Mouse (Mus musculus) naive thymus-derived CD4-positive, alpha-beta T cell, adult 5 months (primary cell): ENCODE measurements around the gene Clpb. TPM values are rescaled to one million over a fixed set of nuclear protein-coding genes. Genes with fewer than 3 reads are reported as not detected.

Source experiments
- polyA plus RNA-seq: library from polyadenylated mRNA; unstranded; fragments of 100-300 nt; shearing (Covaris generic); gene quantifications from one replicate; pipeline ENCODE4 v1.2.1, GENCODE M21; 2017

Gene Clpb
- 31.2 TPM for polyA plus RNA-seq

DNA sequence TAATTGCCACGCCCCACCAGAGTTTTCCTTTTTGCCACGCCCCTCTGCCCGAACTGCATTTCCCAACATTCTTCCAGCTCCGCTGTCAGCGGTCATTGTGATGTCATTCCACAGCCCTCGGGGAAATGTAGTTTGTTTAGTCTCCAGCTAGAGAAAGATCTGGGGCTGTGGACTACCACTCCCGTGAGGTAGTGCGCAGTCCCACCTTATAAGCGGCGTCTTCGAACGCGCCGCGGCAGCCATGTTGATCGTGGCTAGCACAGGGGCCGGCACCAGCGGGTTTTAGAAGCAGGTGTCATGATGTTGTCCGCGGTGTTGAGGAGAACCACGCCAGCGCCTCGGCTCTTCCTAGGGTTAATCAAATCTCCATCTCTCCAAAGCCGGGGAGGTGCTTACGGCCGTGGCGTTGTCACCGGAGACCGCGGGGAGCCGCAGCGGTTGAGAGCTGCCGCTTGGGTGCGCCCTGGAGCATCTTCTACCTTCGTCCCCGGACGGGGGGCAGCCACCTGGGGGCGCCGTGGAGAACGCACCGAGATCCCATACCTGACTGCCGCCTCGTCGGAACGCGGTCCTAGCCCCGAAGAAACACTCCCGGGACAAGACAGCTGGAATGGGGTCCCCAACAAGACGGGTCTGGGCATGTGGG lies at the start of gene Clpb:
Clpb (plus strand) TSS at position 120 of the 646 bp plus-strand sequence.

DNA sequence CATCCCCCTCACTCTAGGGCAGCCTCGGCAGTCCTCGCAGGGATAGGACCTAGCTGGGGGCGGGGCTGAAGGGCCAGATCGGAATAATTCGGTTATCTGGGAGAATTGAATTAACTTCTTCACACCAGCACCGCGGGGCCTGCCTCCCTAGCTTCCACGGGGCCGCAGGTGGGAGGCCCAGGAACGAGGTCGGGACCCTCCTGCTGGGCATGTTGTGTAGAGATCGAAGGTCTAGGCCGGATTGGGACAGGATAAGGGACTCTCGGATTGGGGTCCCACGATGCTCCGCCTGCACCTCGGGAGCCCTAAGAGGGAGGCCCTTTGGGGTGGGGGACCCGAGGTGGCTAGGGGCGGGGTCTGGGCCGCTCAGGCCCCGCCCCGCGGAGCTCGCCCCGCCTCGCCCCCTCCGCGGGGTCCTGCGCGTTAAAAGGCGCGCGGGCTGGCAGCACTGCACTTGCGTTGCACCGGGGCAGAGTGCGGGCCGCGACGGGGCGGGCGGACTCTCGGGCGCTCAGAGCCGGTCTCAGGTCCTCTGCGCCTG lies 154.5 kb downstream of the Clpb start, which contains the start of gene Phox2a:
Phox2a (plus strand) TSS at position 453 of the 541 bp plus-strand sequence.

DNA sequence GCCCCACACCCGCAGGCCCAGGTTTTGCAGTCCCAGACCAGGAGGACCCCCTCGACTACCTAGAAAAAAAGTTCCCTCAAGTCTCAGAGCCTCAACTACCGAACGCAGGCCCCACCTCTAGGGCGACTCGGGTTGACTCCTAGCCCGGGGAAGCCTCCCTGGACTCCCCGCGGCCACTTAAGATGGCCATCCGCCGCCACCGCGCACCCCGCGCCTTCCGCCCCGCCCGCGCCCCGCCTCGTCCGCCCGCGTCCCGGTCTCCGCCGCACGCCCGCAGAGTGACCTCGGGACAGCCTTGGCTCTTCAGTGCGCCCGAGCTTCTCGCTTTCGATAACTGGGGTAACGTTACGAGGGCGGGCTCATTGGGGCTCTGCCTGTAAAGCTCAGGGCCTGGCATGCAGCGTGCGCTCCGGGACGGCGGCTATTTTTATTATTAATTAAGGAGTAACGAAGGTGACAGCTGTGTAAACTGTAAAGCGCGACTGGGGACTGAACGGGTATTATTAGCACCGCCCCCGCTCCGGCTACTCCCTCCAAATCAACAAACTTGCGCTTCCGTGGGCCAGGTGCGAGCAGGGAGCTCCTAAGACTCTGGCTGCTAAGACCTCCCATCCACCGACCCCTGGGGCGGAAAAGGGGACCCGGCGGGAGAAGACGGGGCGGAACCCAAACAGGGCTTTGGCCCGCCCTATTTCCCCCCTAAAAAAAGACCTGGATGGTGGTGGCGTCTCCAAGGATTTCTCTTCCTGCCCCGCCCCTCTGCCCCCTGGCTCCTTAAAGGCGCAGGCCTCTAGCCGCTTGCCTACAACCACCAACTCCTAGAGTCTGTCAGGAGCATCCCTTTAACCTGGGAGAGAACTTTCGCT lies 174.4 kb downstream of the Clpb start, which contains the start of gene Inppl1:
Inppl1 (minus strand) TSS at position 624 of the 866 bp plus-strand sequence.

Other genes starting within 250 kb of the Clpb start
- 24.8 TPM for gene Pde2a, start 241.9 kb upstream of the Clpb start, polyA plus RNA-seq
- 18.0 TPM for gene Art2b, start 78.0 kb upstream of the Clpb start, polyA plus RNA-seq
- not detected for gene Phox2a, start 154.7 kb downstream of the Clpb start, polyA plus RNA-seq
- 0.66 TPM for gene Inppl1, start 174.6 kb downstream of the Clpb start, polyA plus RNA-seq
- gene Folr2, start 193.6 kb downstream of the Clpb start, polyA plus RNA-seq, result not detected
- 46.6 TPM for gene Anapc15, start 200.1 kb downstream of the Clpb start, polyA plus RNA-seq
- gene Folr1, start 207.2 kb downstream of the Clpb start, polyA plus RNA-seq, result not detected
- gene Lamtor1, start 242.3 kb downstream of the Clpb start, polyA plus RNA-seq, result 92.3 TPM
- gene Tomt, start 242.7 kb downstream of the Clpb start, polyA plus RNA-seq, result 1.6 TPM